Mouse (Mus musculus) olfactory bulb, adult 2 months (tissue): Measurements from ENCODE around the gene Wfdc11.

Experiments used
- CTCF ChIP-seq: fragments of 200-500 bp; IDR thresholded peaks from 2 replicates; pipeline ENCODE4 v1.5.1; 2012; ENCODE audit warnings: low read depth, mild to moderate bottlenecking, low read length, moderate library complexity; ENCODE audit not compliant: insufficient read depth
- POLR2A ChIP-seq: fragments of 200-500 bp; IDR thresholded peaks from 2 replicates; pipeline ENCODE4 v1.6.1; 2012; ENCODE audit warnings: mild to moderate bottlenecking, low read depth, low read length, moderate library complexity; ENCODE audit not compliant: insufficient read depth

GRCm38 (mm10) chr2:164676916-164677685 lies 3.2 kb upstream of the Wfdc11 start:
- TF ChIP-seq CTCF (no peak), POLR2A (no peak)
